Mouse (Mus musculus) left cerebral cortex, postnatal 25 days (tissue): ENCODE data around the gene Mbtps2. TPM values are rescaled to one million over a fixed set of nuclear protein-coding genes. Genes with fewer than 3 reads are reported as not detected.

Source experiments
- DNase-seq, 2 experiments: peaks; one replicate each; pipeline ENCODE4 v3.0.0; 2022; ENCODE audit warnings: low spot score in 2 of 2, mixed read lengths in 1 of 2
- intact Hi-C: fragments of 180-260 bp; cut with DNase I; formaldehyde crosslinking; loops from one replicate; pipeline ENCODE4 v1.15.1; 2025
- total RNA-seq, 2 experiments: library from RNA; stranded (reverse); gene quantifications; 2 replicates each; pipeline ENCODE4 v1.2.3; 2021

Gene Mbtps2
- total RNA-seq = 10 to 100 TPM; 30.5 to 33.9 TPM

GRCm38 (mm10) chrX:157598186-157598996 lies at the start of gene Mbtps2:
Gene Mbtps2 (minus strand): TSS chrX:157598715.
- peak; percentile 36 to 48 for DNase-seq
- intact Hi-C loops = loop anchor here (2.0 kb wide), 1 partner anchor 108 kb away; no protein-coding TSS in a partner anchor

GRCm38 (mm10) chrX:157646399-157646798 lies 47.9 kb upstream of the Mbtps2 start:
- no peak for DNase-seq
- intact Hi-C loops = no loop called here

GRCm38 (mm10) chrX:157644700-157645099 lies 46.2 kb upstream of the Mbtps2 start:
- no peak for DNase-seq
- intact Hi-C loops = loop anchor here (1.0 to 5.0 kb wide), 3 partner anchors 42 to 182 kb away; no protein-coding TSS in a partner anchor

- intact Hi-C loops = loop anchor here (1.0 to 5.0 kb wide), 3 partner anchors 42 to 182 kb away; no protein-coding TSS in a partner anchor
- peak; percentile 21 to 54 for DNase-seq
Measured at GRCm38 (mm10) chrX:157644300-157644699, 45.8 kb upstream of the Mbtps2 start.

- no peak for DNase-seq
- intact Hi-C loops = loop anchor here (5.0 kb wide), 1 partner anchor 41 kb away; no protein-coding TSS in a partner anchor
Measured at GRCm38 (mm10) chrX:157642856-157643255, 44.3 kb upstream of the Mbtps2 start.

GRCm38 (mm10) chrX:157637253-157637652 lies 38.7 kb upstream of the Mbtps2 start:
- intact Hi-C loops = no loop called here
- no peak for DNase-seq

- no peak for DNase-seq
- intact Hi-C loops = no loop called here
Measured at GRCm38 (mm10) chrX:157633676-157634414, 35.3 kb upstream of the Mbtps2 start.

GRCm38 (mm10) chrX:157630341-157630740 lies 31.8 kb upstream of the Mbtps2 start:
- no peak for DNase-seq
- intact Hi-C loops = no loop called here

- intact Hi-C loops = no loop called here
- peak in 1 of 2 experiments; percentile 46 for DNase-seq
Measured at GRCm38 (mm10) chrX:157612894-157613293, 14.4 kb upstream of the Mbtps2 start.

GRCm38 (mm10) chrX:157601450-157601849 lies 2.9 kb upstream of the Mbtps2 start:
- intact Hi-C loops = loop anchor here (5.0 kb wide), 1 partner anchor 41 kb away; no protein-coding TSS in a partner anchor
- DNase-seq = peak; percentile 14 to 48

GRCm38 (mm10) chrX:157597585-157598185 lies 830 bp downstream of the Mbtps2 start:
- intact Hi-C loops = loop anchor here (2.0 kb wide), 1 partner anchor 107 kb away; no protein-coding TSS in a partner anchor

GRCm38 (mm10) chrX:157596802-157597201 lies 1.7 kb downstream of the Mbtps2 start:
- no peak for DNase-seq
- intact Hi-C loops = no loop called here

More at GRCm38 (mm10) chrX:157597585-157598185, 830 bp downstream of the Mbtps2 start:
- peak; percentile 9 to 41 for DNase-seq

- intact Hi-C loops = no loop called here
- no peak for DNase-seq
Measured at GRCm38 (mm10) chrX:157595927-157596326, 2.6 kb downstream of the Mbtps2 start.

GRCm38 (mm10) chrX:157594606-157595005 lies 3.9 kb downstream of the Mbtps2 start:
- intact Hi-C loops = no loop called here
- no peak for DNase-seq

- DNase-seq = no peak
Measured at GRCm38 (mm10) chrX:157587001-157587400, 11.5 kb downstream of the Mbtps2 start.

GRCm38 (mm10) chrX:157586397-157586796 lies 12.1 kb downstream of the Mbtps2 start:
- no peak for DNase-seq
- intact Hi-C loops = no loop called here

More at GRCm38 (mm10) chrX:157587001-157587400, 11.5 kb downstream of the Mbtps2 start:
- intact Hi-C loops = no loop called here

- DNase-seq = no peak
- intact Hi-C loops = no loop called here
Measured at GRCm38 (mm10) chrX:157579108-157579614, 19.4 kb downstream of the Mbtps2 start.

GRCm38 (mm10) chrX:157574683-157575082 lies 23.8 kb downstream of the Mbtps2 start:
- intact Hi-C loops = no loop called here
- DNase-seq = no peak

- no peak for DNase-seq
- intact Hi-C loops = no loop called here
Measured at GRCm38 (mm10) chrX:157568840-157569239, 29.7 kb downstream of the Mbtps2 start, which contains the start of gene Yy2. Gene Yy2 (minus strand): TSS chrX:157568985.
